Mouse (Mus musculus): ENCODE data around the gene Hnf4a.

DNA sequence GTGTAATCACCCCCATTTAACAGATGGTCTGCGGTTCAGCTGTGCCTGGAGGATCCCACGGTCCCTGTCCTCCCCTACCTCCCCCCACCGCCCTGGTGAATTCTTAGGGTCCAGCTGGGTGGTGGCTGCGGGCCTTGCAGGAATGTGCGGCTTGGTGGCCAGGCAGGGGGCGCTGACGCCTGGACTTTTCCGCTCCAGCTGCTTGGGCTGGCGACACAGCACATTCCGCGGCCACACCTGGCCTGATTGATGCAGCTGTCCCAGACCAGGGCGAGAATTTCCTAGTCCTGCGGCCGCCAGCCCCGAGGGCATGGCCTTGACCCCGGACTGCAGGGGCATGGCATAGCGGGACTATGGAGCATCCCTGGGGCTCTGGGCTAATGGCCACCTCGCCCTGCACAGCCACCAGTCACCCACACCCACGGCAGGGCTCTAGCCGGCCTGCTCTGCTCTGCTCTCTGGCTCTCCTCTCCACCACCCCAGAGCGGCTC is 25.0 kb upstream of the Hnf4a start:
- TF ChIP-seq GATA1 (IDR thresholded peaks at IDR 0.05; ENCODE audit: borderline replicate concordance, low read length) (no peak), FLI1 (IDR thresholded peaks at IDR 0.05; ENCODE audit: low read length) (no peak)

Measured in megakaryocyte, embryonic 14.5 days (primary cell).